Mouse (Mus musculus): ENCODE measurements around the gene Cox16. TPM values are rescaled to one million over a fixed set of nuclear protein-coding genes. Genes with fewer than 3 reads are reported as not detected.
"Not testable (repeated sequence)": the region's sequence is repeated elsewhere in the genome, so short reads cannot be mapped to it uniquely, and the experiment has no call there.

Cox16 gene
- polyA plus RNA-seq, 2 experiments, result 36.3 to 84.2 TPM

DNA sequence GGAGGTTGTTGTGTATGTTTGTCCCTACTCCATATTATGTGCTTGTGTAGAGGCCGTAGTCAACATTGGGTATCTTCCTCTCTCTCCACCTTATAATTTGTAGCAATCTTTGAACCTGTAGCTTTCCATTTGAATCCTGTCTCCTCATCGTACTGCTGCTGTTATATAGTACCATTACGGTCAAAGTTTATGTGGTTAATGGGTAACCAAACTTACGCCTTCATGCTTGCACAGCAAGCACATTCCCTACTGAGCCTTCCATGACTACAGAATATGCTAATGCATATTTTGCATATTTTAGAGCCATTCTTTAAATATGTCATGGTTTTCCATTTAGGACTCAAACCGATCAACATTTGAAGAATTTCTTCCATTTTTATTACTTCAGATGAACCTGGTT is 5.6 kb upstream of the Cox16 start:
- Histone ChIP-seq H3K4me1 (replicated peaks; ENCODE audit: control insufficient read depth in 2 of 2, insufficient read depth in 2 of 2, low read length in 1 of 2) (peaks cover 0 to under 1% of the 10 kb centered on the region in 2 experiments; a peak in 2 of 4 replicates), H3K27me3 (ENCODE audit: control insufficient read depth, insufficient read depth, low read length) (no peaks in the 10 kb centered on the region), H3K4me2 (ENCODE audit: low read depth) (no peak overlapping the region), H3K27ac (no peak overlapping the region), H3K4me3 (ENCODE audit: insufficient read depth in 1 of 2, low read depth in 2 of 2, low read length in 2 of 2) (no peak overlapping the region), H3K9me3 (ENCODE audit: control insufficient read depth, low read length) (no peaks in the 10 kb centered on the region), H3K36me3 (replicated peaks; ENCODE audit: control insufficient read depth, insufficient read depth, low read depth) (no peaks in the 10 kb centered on the region), H3K9ac (replicated peaks) (no peak overlapping the region)
- TF ChIP-seq EP300 (IDR thresholded peaks at IDR 0.05; ENCODE audit: low read depth) (no peak), CTCF (IDR thresholded peaks at IDR 0.05; ENCODE audit: low read depth) (no peak)
- WGBS (ENCODE audit: insufficient replicate concordance), result 77% methylated on average over 5 of the region's 5 CpGs
- DNase-seq (ENCODE audit: low read depth in 3 of 3, low spot score in 3 of 3) (no peak), ATAC-seq (ENCODE audit: insufficient read depth) (no peak)

DNA sequence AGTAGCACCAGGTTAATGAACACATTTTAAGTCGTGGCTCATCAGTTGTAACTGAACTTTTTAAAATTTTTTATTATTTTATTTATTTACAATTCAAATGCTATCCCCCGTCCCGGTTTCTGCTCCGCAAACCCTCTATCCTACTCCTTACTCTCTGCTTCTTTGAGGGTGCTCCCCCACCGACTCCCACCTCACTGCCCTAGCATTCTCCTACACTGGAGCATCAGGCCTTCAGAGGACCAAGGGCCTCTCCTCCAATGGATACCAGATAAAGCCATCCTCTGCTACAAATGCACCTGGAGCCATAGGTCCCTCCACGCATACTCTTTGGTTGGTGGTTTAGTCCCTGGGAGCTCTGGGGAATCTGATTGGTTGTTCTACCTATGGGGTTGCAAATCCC is 384 bp upstream of the Cox16 start:
- no peaks in the 10 kb centered on the region; the same call in 1 of the 2 replicates for H3K36me3 ChIP-seq (replicated peaks; ENCODE audit: control insufficient read depth, insufficient read depth, low read depth)
- DNase-seq (ENCODE audit: low read depth in 3 of 3, low spot score in 3 of 3), result no peak
- 49% methylated on average over 6 of the region's 6 CpGs for WGBS (ENCODE audit: insufficient replicate concordance)
- H3K27me3 ChIP-seq (ENCODE audit: control insufficient read depth, insufficient read depth, low read length), result no peaks in the 10 kb centered on the region
- H3K4me2 ChIP-seq (ENCODE audit: low read depth), result peak overlapping the region; percentile 76
- no peaks in the 10 kb centered on the region for H3K9me3 ChIP-seq (ENCODE audit: control insufficient read depth, low read length)
- peak overlapping the region; percentile 79 to 84 for H3K4me3 ChIP-seq (ENCODE audit: insufficient read depth in 1 of 2, low read depth in 2 of 2, low read length in 2 of 2)
- H3K27ac ChIP-seq, result peak overlapping the region; percentile 92; the same call in 1 of the 2 replicates
- no peak for ATAC-seq (ENCODE audit: insufficient read depth)
- H3K4me1 ChIP-seq (replicated peaks; ENCODE audit: control insufficient read depth in 2 of 2, insufficient read depth in 2 of 2, low read length in 1 of 2), result peaks cover 2 to 6% of the 10 kb centered on the region in 2 experiments
- H3K9ac ChIP-seq (replicated peaks), result peak overlapping the region; percentile 75; the same call in 1 of the 2 replicates
- no peak for TF ChIP-seq CTCF (IDR thresholded peaks at IDR 0.05; ENCODE audit: low read depth)
- no peak for TF ChIP-seq EP300 (IDR thresholded peaks at IDR 0.05; ENCODE audit: low read depth)

DNA sequence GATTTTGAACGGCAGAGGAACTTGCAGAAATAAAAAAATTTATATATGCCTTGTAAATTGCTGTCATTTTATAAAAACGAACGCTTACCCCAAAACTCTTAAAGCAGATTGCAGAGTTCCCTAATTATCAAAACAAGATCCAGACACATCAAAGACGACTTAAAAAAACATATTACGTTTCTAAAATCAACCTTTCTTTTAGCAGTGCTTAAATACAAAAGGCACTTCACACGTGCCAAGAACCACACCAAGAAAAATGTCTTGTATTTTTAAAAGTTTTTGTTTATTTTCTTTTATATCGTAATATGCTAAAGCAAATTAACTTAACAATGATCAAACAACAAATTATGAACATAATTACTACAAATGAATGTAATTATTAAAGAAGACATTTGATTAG is 715 bp downstream of the Cox16 start:
- DNase-seq (ENCODE audit: low read depth in 3 of 3, low spot score in 3 of 3), result no peak
- Histone ChIP-seq H3K4me1 (replicated peaks; ENCODE audit: control insufficient read depth in 2 of 2, insufficient read depth in 2 of 2, low read length in 1 of 2) (peaks cover 2 to 6% of the 10 kb centered on the region in 2 experiments), H3K9ac (replicated peaks) (peak overlapping the region; percentile 75), H3K36me3 (replicated peaks; ENCODE audit: control insufficient read depth, insufficient read depth, low read depth) (no peaks in the 10 kb centered on the region; the same call in 1 of the 2 replicates), H3K4me2 (ENCODE audit: low read depth) (peak overlapping the region; percentile 76), H3K27me3 (ENCODE audit: control insufficient read depth, insufficient read depth, low read length) (no peaks in the 10 kb centered on the region), H3K27ac (peak overlapping the region; percentile 92), H3K9me3 (ENCODE audit: control insufficient read depth, low read length) (no peaks in the 10 kb centered on the region), H3K4me3 (ENCODE audit: insufficient read depth in 1 of 2, low read depth in 2 of 2, low read length in 2 of 2) (peak overlapping the region; percentile 79 to 84)
- TF ChIP-seq CTCF (IDR thresholded peaks at IDR 0.05; ENCODE audit: low read depth), result no peak
- no peak for TF ChIP-seq EP300 (IDR thresholded peaks at IDR 0.05; ENCODE audit: low read depth)
- no peak for ATAC-seq (ENCODE audit: insufficient read depth)
- 4% methylated on average over 7 of the region's 7 CpGs for WGBS (ENCODE audit: insufficient replicate concordance)

DNA sequence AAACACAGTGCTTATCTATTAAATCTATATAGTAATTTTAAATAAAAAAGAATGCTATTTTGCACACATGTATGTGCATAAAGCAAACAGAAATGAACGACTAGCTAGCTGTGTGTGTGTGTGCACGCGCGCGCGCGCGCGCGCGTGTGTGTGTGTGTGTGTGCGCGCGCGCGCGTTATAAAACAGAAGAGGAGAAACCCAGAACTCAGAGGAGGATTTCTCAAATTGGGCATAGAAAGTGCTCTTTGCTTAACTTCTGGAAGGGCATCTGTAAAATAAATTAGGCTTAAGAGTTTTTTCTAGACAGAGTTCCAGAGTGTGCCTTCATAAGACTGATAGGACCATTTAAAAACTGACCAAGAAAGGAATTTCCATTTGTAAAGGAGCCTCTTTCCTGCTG is 1.3 kb downstream of the Cox16 start:
- 26% methylated on average over 17 of the region's 17 CpGs for WGBS (ENCODE audit: insufficient replicate concordance)
- peak overlapping the region; percentile 24 to 79 for H3K4me3 ChIP-seq (ENCODE audit: insufficient read depth in 1 of 2, low read depth in 2 of 2, low read length in 2 of 2)
- H3K9me3 ChIP-seq (ENCODE audit: control insufficient read depth, low read length), result no peaks in the 10 kb centered on the region
- peak overlapping the region; percentile 76 for H3K4me2 ChIP-seq (ENCODE audit: low read depth)
- ATAC-seq (ENCODE audit: insufficient read depth) (no peak), DNase-seq (ENCODE audit: low read depth in 3 of 3, low spot score in 3 of 3) (peak; percentile 29 to 45 (median 36))
- TF ChIP-seq CTCF (IDR thresholded peaks at IDR 0.05; ENCODE audit: low read depth), result no peak
- no peak for TF ChIP-seq EP300 (IDR thresholded peaks at IDR 0.05; ENCODE audit: low read depth)
- H3K9ac ChIP-seq (replicated peaks), result peak overlapping the region; percentile 33
- no peaks in the 10 kb centered on the region for H3K27me3 ChIP-seq (ENCODE audit: control insufficient read depth, insufficient read depth, low read length)
- no peak overlapping the region for H3K27ac ChIP-seq
- no peaks in the 10 kb centered on the region; the same call in 1 of the 2 replicates for H3K36me3 ChIP-seq (replicated peaks; ENCODE audit: control insufficient read depth, insufficient read depth, low read depth)
- H3K4me1 ChIP-seq (replicated peaks; ENCODE audit: control insufficient read depth in 2 of 2, insufficient read depth in 2 of 2, low read length in 1 of 2), result peaks cover 2 to 6% of the 10 kb centered on the region in 2 experiments

DNA sequence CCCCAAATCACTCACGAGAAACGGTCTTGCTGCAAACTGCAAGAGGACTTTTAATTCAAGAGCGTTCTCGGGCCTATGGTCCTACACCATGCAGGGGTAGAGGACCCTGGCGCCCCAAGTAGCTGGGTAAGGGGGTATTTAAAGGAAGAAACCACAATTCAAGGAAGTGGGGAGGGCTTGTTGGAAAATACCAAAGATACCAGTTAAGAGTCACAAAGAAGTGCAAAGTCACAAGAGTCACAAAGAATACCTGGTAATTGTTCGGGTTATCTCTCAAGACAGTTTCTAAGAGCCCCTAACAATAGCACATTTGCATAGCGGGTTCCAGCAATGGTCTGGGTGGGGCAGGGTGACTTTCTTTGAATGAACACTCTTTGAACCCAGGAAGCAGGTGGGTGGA is 25.9 kb downstream of the Cox16 start:
- H3K4me3 ChIP-seq (ENCODE audit: insufficient read depth in 1 of 2, low read depth in 2 of 2, low read length in 2 of 2); H3K27ac ChIP-seq; H3K4me2 ChIP-seq (ENCODE audit: low read depth); H3K9ac ChIP-seq (replicated peaks); H3K4me1 ChIP-seq (replicated peaks; ENCODE audit: control insufficient read depth in 2 of 2, insufficient read depth in 2 of 2, low read length in 1 of 2); DNase-seq (ENCODE audit: low read depth in 3 of 3, low spot score in 3 of 3); ATAC-seq (ENCODE audit: insufficient read depth); H3K9me3 ChIP-seq (ENCODE audit: control insufficient read depth, low read length); H3K36me3 ChIP-seq (replicated peaks; ENCODE audit: control insufficient read depth, insufficient read depth, low read depth); H3K27me3 ChIP-seq (ENCODE audit: control insufficient read depth, insufficient read depth, low read length): not testable (repeated sequence)
- 72% methylated on average over 7 of the region's 7 CpGs for WGBS (ENCODE audit: insufficient replicate concordance)

DNA sequence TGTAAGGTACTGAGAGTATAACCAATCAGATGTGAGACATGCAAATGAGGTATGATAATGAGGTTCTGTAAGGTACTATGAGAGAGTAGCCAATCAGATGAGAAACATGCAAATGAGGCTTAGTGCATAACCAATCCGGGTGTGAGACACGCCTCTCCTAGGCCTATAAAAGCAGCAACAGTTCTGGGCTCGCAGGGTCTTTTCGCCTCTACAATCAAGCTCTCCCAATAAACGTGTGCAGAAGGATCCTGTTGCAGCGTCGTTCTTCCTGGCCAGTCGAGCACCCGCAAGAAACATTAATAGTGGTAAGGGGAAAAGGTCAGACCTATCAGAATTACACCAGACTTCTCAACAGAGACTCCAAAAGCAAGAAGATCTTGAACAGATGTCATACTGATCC is 45.9 kb downstream of the Cox16 start:
- H3K4me3 ChIP-seq (ENCODE audit: insufficient read depth in 1 of 2, low read depth in 2 of 2, low read length in 2 of 2); H3K27ac ChIP-seq; H3K9ac ChIP-seq (replicated peaks); H3K4me1 ChIP-seq (replicated peaks; ENCODE audit: control insufficient read depth in 2 of 2, insufficient read depth in 2 of 2, low read length in 1 of 2); DNase-seq (ENCODE audit: low read depth in 3 of 3, low spot score in 3 of 3); H3K9me3 ChIP-seq (ENCODE audit: control insufficient read depth, low read length); H3K36me3 ChIP-seq (replicated peaks; ENCODE audit: control insufficient read depth, insufficient read depth, low read depth); H3K27me3 ChIP-seq (ENCODE audit: control insufficient read depth, insufficient read depth, low read length); ATAC-seq (ENCODE audit: insufficient read depth); H3K4me2 ChIP-seq (ENCODE audit: low read depth): not testable (repeated sequence)
- WGBS (ENCODE audit: insufficient replicate concordance), result 85% methylated on average over 9 of the region's 9 CpGs

DNA sequence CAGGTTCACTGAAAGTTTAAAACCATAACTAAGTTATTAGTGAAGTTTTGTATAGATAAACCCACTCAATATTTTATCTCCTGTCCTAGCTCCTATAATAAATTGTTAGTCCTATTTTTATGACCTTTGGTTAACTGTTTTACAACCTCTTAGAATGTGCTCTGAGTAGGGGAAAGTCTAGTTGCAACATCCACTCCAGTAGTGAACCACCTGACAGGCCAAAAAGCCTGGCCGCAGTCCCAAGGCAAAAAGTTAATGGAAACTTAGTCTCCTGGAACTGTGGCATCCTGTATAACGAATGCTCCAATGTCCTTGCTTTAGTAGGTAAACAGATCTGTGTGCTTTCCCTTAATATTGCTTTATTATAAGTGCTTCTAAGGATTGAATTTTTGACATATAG is 50.1 kb downstream of the Cox16 start:
- H3K27ac ChIP-seq; DNase-seq (ENCODE audit: low read depth in 3 of 3, low spot score in 3 of 3); H3K4me2 ChIP-seq (ENCODE audit: low read depth); H3K4me1 ChIP-seq (replicated peaks; ENCODE audit: control insufficient read depth in 2 of 2, insufficient read depth in 2 of 2, low read length in 1 of 2); H3K9me3 ChIP-seq (ENCODE audit: control insufficient read depth, low read length); ATAC-seq (ENCODE audit: insufficient read depth); H3K9ac ChIP-seq (replicated peaks); H3K4me3 ChIP-seq (ENCODE audit: insufficient read depth in 1 of 2, low read depth in 2 of 2, low read length in 2 of 2); H3K36me3 ChIP-seq (replicated peaks; ENCODE audit: control insufficient read depth, insufficient read depth, low read depth); H3K27me3 ChIP-seq (ENCODE audit: control insufficient read depth, insufficient read depth, low read length): not testable (repeated sequence)
- WGBS (ENCODE audit: insufficient replicate concordance), result 82% methylated on average over 2 of the region's 2 CpGs

All from liver, embryonic 14.5 days (tissue).